ENCODE assay signal across 13 mouse cellular contexts in the genomic region with DNA sequence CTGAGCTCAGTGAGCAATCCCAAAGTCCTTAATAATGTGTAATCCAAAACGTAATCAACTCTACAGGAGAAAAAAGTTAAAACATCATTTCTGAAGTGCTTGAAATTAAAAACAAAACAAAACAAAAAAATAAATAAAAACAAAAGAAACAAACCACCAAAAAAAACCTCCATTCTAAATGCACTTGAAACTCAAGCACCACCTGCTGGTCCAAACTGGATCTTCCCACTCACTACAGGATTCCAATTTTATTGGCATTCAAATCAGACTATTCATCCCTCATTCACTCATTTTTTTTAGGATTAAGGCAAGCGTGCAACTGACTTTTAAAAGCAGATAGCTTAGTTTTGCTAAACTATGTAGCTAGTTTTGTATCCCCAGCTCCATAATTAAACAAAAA.
A peak's percentile ranks its signal among the peaks of the same experiment; 100 is the strongest.
DNase-seq lines count a peak whose midpoint lies in the region; ATAC-seq and TF ChIP-seq lines count a peak whose summit lies in the region.
"Had no signal": no experiment of that assay in that cellular context is flagged by ENCODE, and none has a peak within 500 bp of the region (broad histone marks: within the 10 kb centered on the region; RNA-seq: fewer than 3 reads in every experiment).

No protein-coding gene starts in this region.

- no peak for TF ChIP-seq EP300 in lung, postnatal 0 days (IDR thresholded peaks at IDR 0.05)

- no peaks in the 10 kb centered on the region for H3K9me3 ChIP-seq in lung, postnatal 0 days (ENCODE audit: low read length)
- no peaks in the 10 kb centered on the region for H3K9me3 ChIP-seq in intestine, embryonic 15.5 days
- H3K9me3 ChIP-seq: heart, embryonic 15.5 days had no signal

- peak; percentile 20; the same call in 1 of the 2 replicates for TF ChIP-seq CTCF in gastrocnemius, adult 2 months (IDR thresholded peaks at IDR 0.05)
- peak; percentile 32 for TF ChIP-seq CTCF in lung, postnatal 0 days (IDR thresholded peaks at IDR 0.05)
- TF ChIP-seq CTCF in Patski (IDR thresholded peaks at IDR 0.05), result peak; percentile 25

- H3K4me2 ChIP-seq in lung, postnatal 0 days (replicated peaks; ENCODE audit: low read depth, low read length), result no peak overlapping the region
- no peak overlapping the region for H3K4me2 ChIP-seq in intestine, embryonic 15.5 days (replicated peaks)
- H3K4me2 ChIP-seq: heart, embryonic 15.5 days had no signal

- H3K27me3 ChIP-seq in lung, postnatal 0 days (replicated peaks; ENCODE audit: insufficient read depth, low read length), result no peaks in the 10 kb centered on the region
- peaks cover 5% of the 10 kb centered on the region for H3K27me3 ChIP-seq in Patski
- no peaks in the 10 kb centered on the region for H3K27me3 ChIP-seq in intestine, embryonic 15.5 days (replicated peaks)
- H3K27me3 ChIP-seq: CH12.LX; heart, embryonic 15.5 days had no signal

- no peak for DNase-seq in gastrocnemius, adult 2 months
- DNase-seq in gastrocnemius, postnatal 10 days, result no peak
- DNase-seq in lung, postnatal 0 days (ENCODE audit: low spot score), result no peak
- DNase-seq in lung, postnatal 25 days (ENCODE audit: low spot score), result no peak
- no peak for DNase-seq in Patski (ENCODE audit: low read depth, low spot score)
- DNase-seq in layer of hippocampus, postnatal 10 days (ENCODE audit: low spot score in 2 of 2), result peak; percentile 53 to 67
- no peak for DNase-seq in gastrocnemius, postnatal 25 days
- DNase-seq: adrenal gland, adult 2 months; kidney, adult 9 months; lung, postnatal 36 days had no signal

- H3K36me3 ChIP-seq in lung, postnatal 0 days (ENCODE audit: insufficient read depth, low read length), result no peaks in the 10 kb centered on the region
- H3K36me3 ChIP-seq in intestine, embryonic 15.5 days, result no peaks in the 10 kb centered on the region
- H3K36me3 ChIP-seq: heart, embryonic 15.5 days had no signal

- no peak overlapping the region for H3K4me3 ChIP-seq in gastrocnemius, adult 2 months
- no peak overlapping the region for H3K4me3 ChIP-seq in lung, postnatal 0 days (ENCODE audit: low read depth, low read length)
- H3K4me3 ChIP-seq in intestine, embryonic 15.5 days (replicated peaks), result no peak overlapping the region
- H3K4me3 ChIP-seq: heart, embryonic 15.5 days had no signal

- no peak overlapping the region for H3K27ac ChIP-seq in gastrocnemius, adult 2 months
- H3K27ac ChIP-seq in lung, postnatal 0 days (ENCODE audit: low read length), result no peak overlapping the region
- H3K27ac ChIP-seq in intestine, embryonic 15.5 days, result no peak overlapping the region
- H3K27ac ChIP-seq: heart, embryonic 15.5 days had no signal

- H3K4me1 ChIP-seq in lung, postnatal 0 days (ENCODE audit: insufficient read depth, low read depth, low read length), result no peaks in the 10 kb centered on the region
- H3K4me1 ChIP-seq in intestine, embryonic 15.5 days (replicated peaks), result no peaks in the 10 kb centered on the region
- H3K4me1 ChIP-seq: heart, embryonic 15.5 days had no signal

- in situ Hi-C loops in Patski (cut with MboI; ENCODE audit: low pct_unique_long_range_greater_than_20kb), result no loop called here

- WGBS in lung, postnatal 0 days, result 28% methylated on average over 2 of the region's 2 CpGs
- 34% methylated on average over 2 of the region's 2 CpGs for WGBS in intestine, embryonic 15.5 days

- POLR2A ChIA-PET in Patski (lab: Charles Lee), result no interaction called here

- CTCF ChIA-PET in Patski (lab: Charles Lee), result interaction anchor here (1.2 kb wide), 2 partner anchors 11 to 15 kb away, joined by 3 read pairs; no protein-coding TSS in a partner anchor

- H3K9ac ChIP-seq in lung, postnatal 0 days (replicated peaks; ENCODE audit: low read depth), result no peak overlapping the region
- H3K9ac ChIP-seq in intestine, embryonic 15.5 days, result no peak overlapping the region
- H3K9ac ChIP-seq: heart, embryonic 15.5 days had no signal

- ATAC-seq in lung, postnatal 0 days, result no peak
- ATAC-seq in Patski, result no peak
- no peak for ATAC-seq in intestine, embryonic 15.5 days

- intact Hi-C loops in gastrocnemius, adult 2 months (cut with DNase I), result no loop called here

Comparison
In these comparisons a context has a peak if more than half of its experiments do, and no peak if none do; other contexts are left out.
1. DNase-seq: peak in layer of hippocampus, postnatal 10 days (2 of 2); none in gastrocnemius, adult 2 months (single experiment), gastrocnemius, postnatal 10 days (single experiment), lung, postnatal 0 days (single experiment), lung, postnatal 25 days (single experiment), Patski (single experiment) and gastrocnemius, postnatal 25 days (single experiment).
2. Peak in every context shown above with its lines, with median percentiles within 50 percentile points of each other: CTCF ChIP-seq.